Mouse (Mus musculus) stomach, embryonic 14.5 days (tissue): ENCODE results near the gene Aldh1l1. TPM values are rescaled to one million over a fixed set of nuclear protein-coding genes. Genes with fewer than 3 reads are reported as not detected.

Source experiments
- polyA plus RNA-seq: library from polyadenylated mRNA; unstranded; fragments of >200 nt; fragmentation: Nextera tagmentation; extraction: Ambion mirVana; gene quantifications from 2 replicates; pipeline ENCODE4 v1.2.1, GENCODE M21; 2014

The Aldh1l1 gene
- polyA plus RNA-seq, 1 experiment from 2014 or later, result 2.5 TPM

Other genes starting within 250 kb of the Aldh1l1 start
- gene Vmn1r54, start 240.1 kb upstream of the Aldh1l1 start, polyA plus RNA-seq, result not detected in 2 replicates
- gene BC048671, start 185.2 kb upstream of the Aldh1l1 start, polyA plus RNA-seq, result not detected in 2 replicates
- 0.25 and 0.39 TPM in 2 replicates for gene Chst13, start 161.2 kb upstream of the Aldh1l1 start, polyA plus RNA-seq
- not detected in 2 replicates for gene Uroc1, start 153.1 kb upstream of the Aldh1l1 start, polyA plus RNA-seq
- gene Zxdc, start 116.9 kb upstream of the Aldh1l1 start, polyA plus RNA-seq, result 10.4 and 10.8 TPM in 2 replicates
- gene Cfap100, start 57.6 kb upstream of the Aldh1l1 start, polyA plus RNA-seq, result 0.61 and 0.71 TPM in 2 replicates
- 3.8 and 4.8 TPM in 2 replicates for gene Klf15, start 23.9 kb upstream of the Aldh1l1 start, polyA plus RNA-seq
- gene Slc41a3, start 118.3 kb downstream of the Aldh1l1 start, polyA plus RNA-seq, result 5.5 and 7.3 TPM in 2 replicates